Mouse (Mus musculus): ENCODE data around the gene Gm35315.

DNA sequence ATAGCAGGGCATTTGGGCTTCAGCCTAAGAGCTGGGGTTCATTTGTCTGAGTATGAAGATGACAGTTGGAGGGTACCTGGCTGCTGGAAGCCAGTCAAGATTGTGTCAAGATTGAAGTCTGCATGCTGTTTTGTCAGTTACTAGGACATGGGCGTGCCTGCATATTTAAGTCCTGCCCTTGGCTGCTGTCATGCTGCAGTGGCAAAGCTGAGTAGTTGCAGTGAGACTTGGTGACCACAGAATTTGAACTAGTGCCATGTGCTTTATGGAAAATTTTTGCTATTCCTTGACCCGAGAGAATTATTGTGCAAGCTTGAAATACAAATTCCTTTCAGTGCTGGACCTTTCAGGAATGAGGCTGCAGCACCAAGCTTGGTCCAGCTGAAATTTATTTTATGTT, 48.1 kb upstream of the Gm35315 start:
- TF ChIP-seq MAFK (IDR thresholded peaks at IDR 0.05; ENCODE audit: insufficient read depth, low read depth, low read length) = no peak
- TF ChIP-seq HCFC1 (IDR thresholded peaks at IDR 0.05; ENCODE audit: borderline replicate concordance, insufficient read depth, low read length) = no peak
